In genomic region chrX:93285091-93285490, GRCm38 (mm10) we compare ENCODE assay signal across 23 mouse cellular contexts. TPM values are rescaled to one million over a fixed set of nuclear protein-coding genes. Genes with fewer than 3 reads are reported as not detected.
DNase-seq lines count a peak whose midpoint lies in the region; ATAC-seq lines count a peak whose summit lies in the region.
"Had no signal": no experiment of that assay in that cellular context is flagged by ENCODE, and none has a peak within 500 bp of the region (broad histone marks: within the 10 kb centered on the region; RNA-seq: fewer than 3 reads in every experiment).

No protein-coding gene starts in this region.

- 22% methylated on average over 10 of the region's 10 CpGs for WGBS in midbrain, embryonic 10.5 days
- WGBS in midbrain, embryonic 15.5 days: 21% methylated on average over 10 of the region's 10 CpGs
- WGBS in forebrain, embryonic 12.5 days: 18% methylated on average over 10 of the region's 10 CpGs
- 23% methylated on average over 10 of the region's 10 CpGs for WGBS in midbrain, embryonic 14.5 days

- H3K9me3 ChIP-seq in midbrain, embryonic 10.5 days (replicated peaks): no peaks in the 10 kb centered on the region
- no peaks in the 10 kb centered on the region for H3K9me3 ChIP-seq in midbrain, embryonic 15.5 days
- H3K9me3 ChIP-seq in forebrain, embryonic 12.5 days: no peaks in the 10 kb centered on the region
- H3K9me3 ChIP-seq in midbrain, embryonic 14.5 days (ENCODE audit: control insufficient read depth, low read length): no peaks in the 10 kb centered on the region
- H3K9me3 ChIP-seq: heart, embryonic 13.5 days had no signal

- no peak for ATAC-seq in midbrain, embryonic 15.5 days (replicated peaks)
- ATAC-seq in forebrain, embryonic 12.5 days (ENCODE audit: low FRiP score): no peak
- ATAC-seq in midbrain, embryonic 14.5 days (ENCODE audit: low FRiP score, low TSS enrichment): no peak
- ATAC-seq: CD4-positive, CD25-positive, alpha-beta regulatory T cell, adult 4 months; inflammation-experienced regulatory T-cells, adult 6 months; liver, postnatal 0 days; Patski had no signal

- no peak overlapping the region for H3K27ac ChIP-seq in midbrain, embryonic 10.5 days (replicated peaks)
- H3K27ac ChIP-seq in midbrain, embryonic 15.5 days: no peak overlapping the region
- peak overlapping the region; percentile 65 for H3K27ac ChIP-seq in forebrain, embryonic 12.5 days
- H3K27ac ChIP-seq in midbrain, embryonic 14.5 days (replicated peaks; ENCODE audit: low read depth, low read length): no peak overlapping the region
- H3K27ac ChIP-seq: heart, embryonic 13.5 days had no signal

- H3K4me1 ChIP-seq in midbrain, embryonic 10.5 days: peaks cover 21% of the 10 kb centered on the region
- peaks cover 9% of the 10 kb centered on the region for H3K4me1 ChIP-seq in midbrain, embryonic 15.5 days
- H3K4me1 ChIP-seq in forebrain, embryonic 12.5 days: peaks cover 5% of the 10 kb centered on the region
- H3K4me1 ChIP-seq in midbrain, embryonic 14.5 days (ENCODE audit: control insufficient read depth, insufficient read depth, low read length): no peaks in the 10 kb centered on the region

- DNase-seq in embryo, embryonic 10.5 days (ENCODE audit: low spot score): peak; percentile 16
- DNase-seq in embryo, embryonic 11 days: no peak
- peak; percentile 14 for DNase-seq in midbrain, embryonic 10.5 days (ENCODE audit: low spot score)
- DNase-seq in midbrain, embryonic 14.5 days: peak; percentile 2
- no peak for DNase-seq in lung, postnatal 36 days
- no peak for DNase-seq in right cerebral cortex, postnatal 14 days
- DNase-seq: adrenal gland, postnatal 10 days; cerebellum, adult 11 months; gastrocnemius, postnatal 14 days; heart, adult 18-20 months; heart, postnatal 36 days; kidney, adult 2 months; kidney, postnatal 10 days; liver; liver, postnatal 0 days; lung, postnatal 10 days; thymus, postnatal 36 days had no signal

- H3K36me3 ChIP-seq in midbrain, embryonic 10.5 days: no peaks in the 10 kb centered on the region
- no peaks in the 10 kb centered on the region for H3K36me3 ChIP-seq in midbrain, embryonic 15.5 days (replicated peaks)
- H3K36me3 ChIP-seq in forebrain, embryonic 12.5 days (replicated peaks): no peaks in the 10 kb centered on the region
- no peaks in the 10 kb centered on the region for H3K36me3 ChIP-seq in midbrain, embryonic 14.5 days (ENCODE audit: control insufficient read depth, insufficient read depth, low read length)
- H3K36me3 ChIP-seq: heart, embryonic 13.5 days had no signal

- H3K4me2 ChIP-seq in midbrain, embryonic 15.5 days: no peak overlapping the region
- H3K4me2 ChIP-seq in forebrain, embryonic 12.5 days: peak overlapping the region; percentile 56
- H3K4me2 ChIP-seq in midbrain, embryonic 14.5 days (ENCODE audit: low read length): no peak overlapping the region; the same call in 1 of the 2 replicates
- H3K4me2 ChIP-seq: heart, embryonic 13.5 days had no signal

- H3K4me3 ChIP-seq in midbrain, embryonic 10.5 days: no peak overlapping the region
- H3K4me3 ChIP-seq in midbrain, embryonic 15.5 days: no peak overlapping the region
- H3K4me3 ChIP-seq in forebrain, embryonic 12.5 days (replicated peaks): peak overlapping the region; percentile 61
- no peak overlapping the region for H3K4me3 ChIP-seq in midbrain, embryonic 14.5 days (replicated peaks; ENCODE audit: low read depth, low read length)
- H3K4me3 ChIP-seq: heart, embryonic 13.5 days had no signal

- H3K9ac ChIP-seq in midbrain, embryonic 15.5 days: no peak overlapping the region
- H3K9ac ChIP-seq in forebrain, embryonic 12.5 days: peak overlapping the region; percentile 50
- H3K9ac ChIP-seq in midbrain, embryonic 14.5 days (replicated peaks; ENCODE audit: low read length): no peak overlapping the region
- H3K9ac ChIP-seq: heart, embryonic 13.5 days; liver, postnatal 0 days had no signal

- H3K27me3 ChIP-seq in midbrain, embryonic 10.5 days (ENCODE audit: low read depth, poor library complexity, severe bottlenecking): peaks cover 98% of the 10 kb centered on the region
- H3K27me3 ChIP-seq in midbrain, embryonic 15.5 days (replicated peaks): peaks cover 39% of the 10 kb centered on the region
- peaks cover 14% of the 10 kb centered on the region; the same call in 1 of the 2 replicates for H3K27me3 ChIP-seq in forebrain, embryonic 12.5 days
- H3K27me3 ChIP-seq in midbrain, embryonic 14.5 days (ENCODE audit: control insufficient read depth, insufficient read depth, low read length): peaks cover 58% of the 10 kb centered on the region

RNA-seq across cellular contexts. Expression of gene Arx, which starts 1.2 kb away (rescaled TPM):
- 7.6 and 9.8 TPM in 2 replicates for polyA plus RNA-seq in midbrain, embryonic 10.5 days (2016; fragmentation: Nextera tagmentation; extraction: Ambion mirVana)
- 10.4 and 10.7 TPM in 2 replicates for polyA plus RNA-seq in midbrain, embryonic 15.5 days (2015; fragmentation: Nextera tagmentation; extraction: Ambion mirVana)
- polyA plus RNA-seq in forebrain, embryonic 12.5 days (2016; fragmentation: Nextera tagmentation; extraction: Ambion mirVana): 69.1 and 78.4 TPM in 2 replicates
- polyA plus RNA-seq in midbrain, embryonic 14.5 days (2014; fragmentation: Nextera tagmentation; extraction: Ambion mirVana): 0.70 and 1.0 TPM in 2 replicates
- polyA plus RNA-seq: CD4-positive, CD25-positive, alpha-beta regulatory T cell, adult 4 months; heart, embryonic 13.5 days; inflammation-experienced regulatory T-cells, adult 6 months; kidney, adult 2 months; liver, postnatal 0 days had no signal

Comparison
In these comparisons a context has a peak if more than half of its experiments do, and no peak if none do; other contexts are left out.
1. DNase-seq: peak in embryo, embryonic 10.5 days (single experiment), midbrain, embryonic 10.5 days (single experiment) and midbrain, embryonic 14.5 days (single experiment); none in embryo, embryonic 11 days (single experiment), lung, postnatal 36 days (single experiment) and right cerebral cortex, postnatal 14 days (single experiment).